Mouse (Mus musculus): ENCODE data around the gene Rhbdd2. TPM values are rescaled to one million over a fixed set of nuclear protein-coding genes. Genes with fewer than 3 reads are reported as not detected.

The Rhbdd2 gene
- total RNA-seq, 2 experiments from 2014 or later = 4.3 to 14.1 TPM

GRCm38 (mm10) chr5:135677251-135677650 is 44.8 kb downstream of the Rhbdd2 start:
- ATAC-seq (replicated peaks; ENCODE audit: poor library complexity, severe bottlenecking) = peak; percentile 64

- ATAC-seq (replicated peaks; ENCODE audit: poor library complexity, severe bottlenecking) = no peak
Observed at GRCm38 (mm10) chr5:135678481-135678880, 46.1 kb downstream of the Rhbdd2 start.

GRCm38 (mm10) chr5:135680967-135681545 is 48.6 kb downstream of the Rhbdd2 start:
- ATAC-seq (replicated peaks; ENCODE audit: poor library complexity, severe bottlenecking) = no peak

GRCm38 (mm10) chr5:135682009-135682408 is 49.6 kb downstream of the Rhbdd2 start:
- ATAC-seq (replicated peaks; ENCODE audit: poor library complexity, severe bottlenecking) = no peak

GRCm38 (mm10) chr5:135682942-135683570 is 50.6 kb downstream of the Rhbdd2 start:
- no peak for ATAC-seq (replicated peaks; ENCODE audit: poor library complexity, severe bottlenecking)

GRCm38 (mm10) chr5:135690401-135690800 is 58.0 kb downstream of the Rhbdd2 start:
- ATAC-seq (replicated peaks; ENCODE audit: poor library complexity, severe bottlenecking) = no peak

- no peak for ATAC-seq (replicated peaks; ENCODE audit: poor library complexity, severe bottlenecking)
Observed at GRCm38 (mm10) chr5:135691266-135691665, 58.8 kb downstream of the Rhbdd2 start.

- no peak for ATAC-seq (replicated peaks; ENCODE audit: poor library complexity, severe bottlenecking)
Observed at GRCm38 (mm10) chr5:135693281-135693853, 60.9 kb downstream of the Rhbdd2 start.

GRCm38 (mm10) chr5:135695277-135695721 is 62.9 kb downstream of the Rhbdd2 start:
- ATAC-seq (replicated peaks; ENCODE audit: poor library complexity, severe bottlenecking) = no peak

Other genes starting within 250 kb of the Rhbdd2 start
- gene Pom121, start 238.1 kb upstream of the Rhbdd2 start, total RNA-seq (2014; fragmentation: Nextera tagmentation) = 56.9 and 69.3 TPM in 2 replicates
- 7.2 and 8.8 TPM in 2 replicates for gene Pom121, start 238.1 kb upstream of the Rhbdd2 start, total RNA-seq (2017)
- 21.2 and 21.4 TPM in 2 replicates for gene Hip1, start 87.5 kb upstream of the Rhbdd2 start, total RNA-seq (2014; fragmentation: Nextera tagmentation)
- gene Hip1, start 87.5 kb upstream of the Rhbdd2 start, total RNA-seq (2017) = 8.7 and 11.4 TPM in 2 replicates
- not detected in 2 replicates for gene Ccl26, start 69.0 kb upstream of the Rhbdd2 start, total RNA-seq (2014; fragmentation: Nextera tagmentation)
- not detected in 2 replicates for gene Ccl26, start 69.0 kb upstream of the Rhbdd2 start, total RNA-seq (2017)
- gene Ccl24, start 59.6 kb upstream of the Rhbdd2 start, total RNA-seq (2014; fragmentation: Nextera tagmentation) = 2.3 and 3.9 TPM in 2 replicates
- 1.4 TPM in 1 of 2 replicates, not detected in the other for gene Ccl24, start 59.6 kb upstream of the Rhbdd2 start, total RNA-seq (2017)
- 26.7 and 34.3 TPM in 2 replicates for gene Por, start 37.4 kb downstream of the Rhbdd2 start, total RNA-seq (2014; fragmentation: Nextera tagmentation)
- gene Por, start 37.4 kb downstream of the Rhbdd2 start, total RNA-seq (2017) = 20.6 and 28.7 TPM in 2 replicates
- gene Tmem120a, start 111.8 kb downstream of the Rhbdd2 start, total RNA-seq (2014; fragmentation: Nextera tagmentation) = 19.1 and 22.9 TPM in 2 replicates
- gene Tmem120a, start 111.8 kb downstream of the Rhbdd2 start, total RNA-seq (2017) = 17.6 and 26.4 TPM in 2 replicates
- gene Styxl1, start 145.8 kb downstream of the Rhbdd2 start, total RNA-seq (2014; fragmentation: Nextera tagmentation) = not detected in 2 replicates
- 2.1 TPM in 1 of 2 replicates, not detected in the other for gene Styxl1, start 145.8 kb downstream of the Rhbdd2 start, total RNA-seq (2017)
- 299 and 328 TPM in 2 replicates for gene Mdh2, start 145.9 kb downstream of the Rhbdd2 start, total RNA-seq (2014; fragmentation: Nextera tagmentation)
- gene Mdh2, start 145.9 kb downstream of the Rhbdd2 start, total RNA-seq (2017) = 154 and 224 TPM in 2 replicates
- not detected in 2 replicates for gene Srrm3, start 174.3 kb downstream of the Rhbdd2 start, total RNA-seq (2014; fragmentation: Nextera tagmentation)
- gene Srrm3, start 174.3 kb downstream of the Rhbdd2 start, total RNA-seq (2017) = not detected in 2 replicates